Mouse (Mus musculus): ENCODE results near the gene Magoh.

GRCm38 (mm10) chr4:107899211-107899927 lies 19.8 kb downstream of the Magoh start:
- no peak for TF ChIP-seq POLR2A (IDR thresholded peaks at IDR 0.05; ENCODE audit: control insufficient read depth in 1 of 2, insufficient read depth in 1 of 2, low read depth in 1 of 2, low read length in 2 of 2, poor library complexity in 1 of 2)
- TF ChIP-seq CTCF (IDR thresholded peaks at IDR 0.05 in 2 of 3, conservative IDR thresholded peaks at IDR 0.05 in 1 of 3; ENCODE audit: control insufficient read depth in 1 of 3, insufficient read depth in 1 of 3, low read depth in 2 of 3, low read length in 3 of 3, poor library complexity in 1 of 3, severe bottlenecking in 1 of 3): no peak
- no peak for TF ChIP-seq E2F4 (IDR thresholded peaks at IDR 0.05; ENCODE audit: borderline replicate concordance, low read depth, low read length)
- TF ChIP-seq KAT2A (conservative IDR thresholded peaks at IDR 0.05; ENCODE audit: low read depth, low read length): no peak
- no peak for TF ChIP-seq JUND (IDR thresholded peaks at IDR 0.05; ENCODE audit: low read depth, low read length)
- no peak for TF ChIP-seq ZMIZ1 (IDR thresholded peaks at IDR 0.05; ENCODE audit: low read depth, low read length)
- TF ChIP-seq NELFE (IDR thresholded peaks at IDR 0.05; ENCODE audit: low read depth, low read length): no peak
- no peak for TF ChIP-seq POLR2AphosphoS2 (IDR thresholded peaks at IDR 0.05; ENCODE audit: low read length)
- no peak for TF ChIP-seq CHD2 (IDR thresholded peaks at IDR 0.05; ENCODE audit: low read length)
- no peak for TF ChIP-seq RCOR1 (IDR thresholded peaks at IDR 0.05; ENCODE audit: low read depth, low read length)
- no peak for TF ChIP-seq TCF12 (IDR thresholded peaks at IDR 0.05; ENCODE audit: low read depth, low read length)
- no peak for TF ChIP-seq HCFC1 (IDR thresholded peaks at IDR 0.05; ENCODE audit: low read depth, low read length)

Measured in MEL (cell line).